Mouse (Mus musculus) urinary bladder, adult 2 months (tissue): ENCODE data around the gene AI837181. TPM values are rescaled to one million over a fixed set of nuclear protein-coding genes. Genes with fewer than 3 reads are reported as not detected.
A peak's percentile ranks its signal among the peaks of the same experiment; 100 is the strongest.

Experiments used
- DNase-seq: peaks from one replicate; pipeline ENCODE4 v3.0.0; 2022; ENCODE audit warnings: low spot score
- polyA plus RNA-seq: library from polyadenylated mRNA; depleted of rRNA; stranded (reverse); fragments of >200 nt; gene quantifications from 2 replicates; pipeline ENCODE4 v1.2.3, GENCODE M21; 2012; rRNA removed

Gene AI837181
- polyA plus RNA-seq, 1 experiment = 68.9 TPM

DNA sequence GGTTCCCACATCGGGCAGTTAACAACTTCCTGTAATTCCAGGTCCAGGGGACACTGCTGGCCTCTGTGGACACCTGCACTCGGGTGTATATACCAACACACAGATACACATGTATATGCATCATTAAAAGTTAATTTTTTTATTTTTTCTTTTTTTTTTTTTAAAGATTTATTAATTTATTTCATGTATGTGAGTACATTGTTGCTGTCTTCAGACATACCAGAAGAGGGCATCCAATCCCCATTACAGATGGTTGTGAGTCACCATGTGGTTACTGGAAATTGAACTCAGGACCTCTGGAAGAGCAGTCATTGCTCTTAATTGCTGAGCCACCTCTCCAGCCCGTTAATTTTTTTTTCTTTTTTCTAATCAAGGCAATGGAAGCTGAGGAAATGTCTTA, 47.9 kb downstream of the AI837181 start:
- no peak for DNase-seq

DNA sequence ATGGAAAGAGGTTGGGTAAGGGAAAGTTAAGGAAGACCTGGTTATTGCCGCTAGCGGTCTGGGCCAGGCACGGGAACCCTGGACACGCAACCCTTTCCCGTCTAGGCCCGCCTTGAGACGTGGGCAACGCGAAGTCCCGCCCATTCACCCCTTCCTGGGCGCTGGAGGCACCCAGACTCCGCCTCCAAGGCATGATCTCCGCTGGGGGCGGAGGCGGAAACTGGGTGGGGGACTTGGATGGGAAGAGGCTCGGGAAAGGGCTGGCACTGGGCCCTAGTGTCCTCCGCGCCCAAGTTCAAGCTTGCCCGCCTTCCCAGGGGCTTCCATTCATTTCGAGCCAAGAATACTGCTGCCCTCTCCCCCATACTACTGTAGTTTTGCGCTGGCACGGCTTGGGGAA, 48.8 kb downstream of the AI837181 start, which contains the start of gene Efemp2:
Gene Efemp2 (plus strand): TSS at position 235 of the 400 bp plus-strand sequence.
- peak; percentile 67 for DNase-seq

DNA sequence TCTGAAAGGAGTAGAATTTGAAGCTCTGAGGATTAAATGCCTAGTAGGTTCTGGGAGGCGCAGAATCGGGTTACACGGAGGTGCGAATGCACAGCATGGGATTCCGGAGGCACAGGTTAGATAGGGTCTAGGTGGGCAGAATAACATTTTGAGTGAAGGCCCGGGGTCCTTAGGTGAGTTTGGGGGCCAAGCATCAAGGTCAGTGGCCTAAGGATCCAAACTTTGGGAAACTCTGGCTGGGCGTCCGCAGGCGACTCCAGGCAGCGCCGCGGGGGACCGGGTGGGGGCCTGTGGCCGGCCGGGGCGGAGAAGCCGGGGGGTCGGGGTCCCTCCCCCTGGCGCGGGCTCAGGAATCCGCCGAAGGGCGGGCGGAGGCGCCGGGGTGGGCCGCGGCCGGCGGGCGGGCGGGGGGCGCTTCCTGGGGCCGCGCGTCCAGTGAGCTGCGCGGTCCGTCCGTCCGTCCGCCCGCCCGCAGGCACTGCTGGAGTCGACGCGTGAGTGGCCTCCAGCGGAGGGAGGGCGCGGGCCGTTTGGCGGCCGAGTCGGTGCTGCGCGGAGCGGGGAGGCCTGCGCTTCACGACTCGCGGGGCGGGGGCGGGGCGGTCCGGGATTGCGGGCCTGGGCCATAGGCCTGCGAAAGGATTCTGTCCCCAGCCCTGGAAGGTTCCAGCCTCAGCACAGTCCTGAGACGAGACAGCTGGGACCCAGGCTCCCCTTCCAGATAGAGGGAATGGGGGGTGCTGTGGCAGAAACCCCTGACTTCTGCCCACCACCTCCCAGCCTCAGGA, 49.5 kb downstream of the AI837181 start:
- DNase-seq = no peak

DNA sequence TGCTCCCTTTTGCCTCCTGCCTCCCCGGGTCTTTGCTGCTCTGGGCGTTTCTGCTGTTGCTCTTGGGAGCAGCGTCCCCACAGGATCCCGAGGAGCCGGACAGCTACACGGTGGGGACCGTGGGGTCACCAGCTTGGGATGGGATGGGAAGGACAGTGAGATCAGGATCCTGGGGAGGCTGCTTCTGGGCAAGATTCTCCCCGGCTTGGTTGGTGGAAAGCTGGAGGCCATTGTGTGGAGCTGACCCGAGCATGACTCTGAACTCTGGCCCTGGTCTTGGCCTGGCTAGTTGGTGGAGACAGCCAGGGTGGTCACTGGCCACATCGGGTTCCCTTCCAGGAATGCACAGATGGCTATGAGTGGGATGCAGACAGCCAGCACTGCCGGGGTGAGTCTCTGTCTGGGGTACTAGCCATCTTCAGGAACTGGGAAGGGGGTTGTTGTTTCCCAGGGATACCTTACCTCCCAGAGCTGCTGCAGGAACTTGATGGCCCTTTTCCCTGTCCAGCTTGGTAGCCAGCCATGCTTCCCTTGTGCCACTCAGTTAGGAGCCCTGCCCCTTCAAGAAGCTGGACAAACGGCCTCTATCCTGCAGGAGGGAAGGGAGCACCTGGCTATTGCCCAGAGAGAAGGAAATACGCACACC, 50.2 kb downstream of the AI837181 start:
- DNase-seq = no peak

Other genes starting within 250 kb of the AI837181 start
- 16.3 and 22.6 TPM in 2 replicates for gene Pacs1, start 152.0 kb upstream of the AI837181 start, polyA plus RNA-seq
- 97.3 and 108 TPM in 2 replicates for gene Sf3b2, start 129.7 kb upstream of the AI837181 start, polyA plus RNA-seq
- gene Gal3st3, start 126.8 kb upstream of the AI837181 start, polyA plus RNA-seq = 0.03 and 0.04 TPM in 2 replicates
- gene Catsper1, start 89.4 kb upstream of the AI837181 start, polyA plus RNA-seq = not detected in 2 replicates
- 3.6 and 4.4 TPM in 2 replicates for gene Cst6, start 75.6 kb upstream of the AI837181 start, polyA plus RNA-seq
- 24.4 and 26.8 TPM in 2 replicates for gene Eif1ad, start 58.4 kb upstream of the AI837181 start, polyA plus RNA-seq
- gene Banf1, start 58.0 kb upstream of the AI837181 start, polyA plus RNA-seq = 125 and 147 TPM in 2 replicates
- 36.7 and 51.4 TPM in 2 replicates for gene Sart1, start 36.4 kb upstream of the AI837181 start, polyA plus RNA-seq
- not detected in 2 replicates for gene Tsga10ip, start 22.6 kb upstream of the AI837181 start, polyA plus RNA-seq
- 228 and 236 TPM in 2 replicates for gene Drap1, start 165 bp upstream of the AI837181 start, polyA plus RNA-seq
- gene Fosl1, start 22.4 kb downstream of the AI837181 start, polyA plus RNA-seq = 0.07 TPM in 1 of 2 replicates, not detected in the other
- gene Ccdc85b, start 32.8 kb downstream of the AI837181 start, polyA plus RNA-seq = 11.3 and 15.1 TPM in 2 replicates
- gene Fibp, start 35.5 kb downstream of the AI837181 start, polyA plus RNA-seq = 95.7 and 122 TPM in 2 replicates
- 2.6 and 4.0 TPM in 2 replicates for gene Ctsw, start 43.4 kb downstream of the AI837181 start, polyA plus RNA-seq
- 77.3 and 86.8 TPM in 2 replicates for gene Efemp2, start 48.8 kb downstream of the AI837181 start, polyA plus RNA-seq
- gene Mus81, start 63.3 kb downstream of the AI837181 start, polyA plus RNA-seq = 23.3 and 32.8 TPM in 2 replicates
- 669 and 714 TPM in 2 replicates for gene Cfl1, start 65.3 kb downstream of the AI837181 start, polyA plus RNA-seq
- 1.5 and 2.2 TPM in 2 replicates for gene 1700020D05Rik, start 78.6 kb downstream of the AI837181 start, polyA plus RNA-seq
- 33.0 and 37.7 TPM in 2 replicates for gene Snx32, start 85.4 kb downstream of the AI837181 start, polyA plus RNA-seq
- 4.7 and 5.1 TPM in 2 replicates for gene Ovol1, start 135.5 kb downstream of the AI837181 start, polyA plus RNA-seq
- gene Ap5b1, start 142.9 kb downstream of the AI837181 start, polyA plus RNA-seq = 4.8 and 7.1 TPM in 2 replicates
- gene Rnaseh2c, start 176.7 kb downstream of the AI837181 start, polyA plus RNA-seq = 38.2 and 41.2 TPM in 2 replicates
- gene Kat5, start 185.1 kb downstream of the AI837181 start, polyA plus RNA-seq = 60.1 and 67.7 TPM in 2 replicates
- gene Rela, start 212.3 kb downstream of the AI837181 start, polyA plus RNA-seq = 58.3 and 64.0 TPM in 2 replicates
- 17.3 and 19.6 TPM in 2 replicates for gene Sipa1, start 238.6 kb downstream of the AI837181 start, polyA plus RNA-seq